Mouse (Mus musculus): ENCODE data around the gene Il3. TPM values are rescaled to one million over a fixed set of nuclear protein-coding genes. Genes with fewer than 3 reads are reported as not detected.

Il3 gene
- polyA plus RNA-seq, 2 experiments, result not detected

- 49% methylated on average over 5 of the region's 5 CpGs for WGBS (ENCODE audit: insufficient replicate concordance)
- no peaks in the 10 kb centered on the region for H3K36me3 ChIP-seq (replicated peaks; ENCODE audit: control insufficient read depth, insufficient read depth, low read depth)
- no peak overlapping the region for H3K27ac ChIP-seq
- no peak for DNase-seq (ENCODE audit: low read depth in 3 of 3, low spot score in 3 of 3)
- H3K9ac ChIP-seq (replicated peaks), result no peak overlapping the region
- H3K9me3 ChIP-seq (ENCODE audit: control insufficient read depth, low read length), result no peaks in the 10 kb centered on the region
- no peak for ATAC-seq (ENCODE audit: insufficient read depth)
- H3K27me3 ChIP-seq (ENCODE audit: control insufficient read depth, insufficient read depth, low read length), result no peaks in the 10 kb centered on the region
- no peak for TF ChIP-seq CTCF (IDR thresholded peaks at IDR 0.05; ENCODE audit: low read depth)
- TF ChIP-seq EP300 (IDR thresholded peaks at IDR 0.05; ENCODE audit: low read depth), result no peak
- peaks cover 2 to 22% of the 10 kb centered on the region in 2 experiments; a peak in 3 of 4 replicates for H3K4me1 ChIP-seq (replicated peaks; ENCODE audit: control insufficient read depth in 2 of 2, insufficient read depth in 2 of 2, low read length in 1 of 2)
- no peak overlapping the region for H3K4me3 ChIP-seq (ENCODE audit: insufficient read depth in 1 of 2, low read depth in 2 of 2, low read length in 2 of 2)
- no peak overlapping the region for H3K4me2 ChIP-seq (ENCODE audit: low read depth)
Measured at GRCm38 (mm10) chr11:54312021-54312420, 44.9 kb upstream of the Il3 start.

GRCm38 (mm10) chr11:54310588-54310987 is 43.5 kb upstream of the Il3 start:
- Histone ChIP-seq H3K27ac (no peak overlapping the region), H3K4me1 (replicated peaks; ENCODE audit: control insufficient read depth in 2 of 2, insufficient read depth in 2 of 2, low read length in 1 of 2) (peaks cover 2 to 22% of the 10 kb centered on the region in 2 experiments; a peak in 3 of 4 replicates), H3K9ac (replicated peaks) (no peak overlapping the region), H3K4me3 (ENCODE audit: insufficient read depth in 1 of 2, low read depth in 2 of 2, low read length in 2 of 2) (no peak overlapping the region), H3K4me2 (ENCODE audit: low read depth) (no peak overlapping the region), H3K9me3 (ENCODE audit: control insufficient read depth, low read length) (no peaks in the 10 kb centered on the region), H3K36me3 (replicated peaks; ENCODE audit: control insufficient read depth, insufficient read depth, low read depth) (no peaks in the 10 kb centered on the region), H3K27me3 (ENCODE audit: control insufficient read depth, insufficient read depth, low read length) (peaks cover 2% of the 10 kb centered on the region; the same call in 1 of the 2 replicates)
- ATAC-seq (ENCODE audit: insufficient read depth) (no peak), DNase-seq (ENCODE audit: low read depth in 3 of 3, low spot score in 3 of 3) (no peak)
- TF ChIP-seq CTCF (IDR thresholded peaks at IDR 0.05; ENCODE audit: low read depth) (no peak), EP300 (IDR thresholded peaks at IDR 0.05; ENCODE audit: low read depth) (no peak)
- WGBS (ENCODE audit: insufficient replicate concordance), result 66% methylated on average over 2 of the region's 2 CpGs

- no peak for DNase-seq (ENCODE audit: low read depth in 3 of 3, low spot score in 3 of 3)
- Histone ChIP-seq H3K27me3 (ENCODE audit: control insufficient read depth, insufficient read depth, low read length) (peaks cover 32% of the 10 kb centered on the region), H3K36me3 (replicated peaks; ENCODE audit: control insufficient read depth, insufficient read depth, low read depth) (no peaks in the 10 kb centered on the region), H3K4me3 (ENCODE audit: insufficient read depth in 1 of 2, low read depth in 2 of 2, low read length in 2 of 2) (no peak overlapping the region), H3K9me3 (ENCODE audit: control insufficient read depth, low read length) (no peaks in the 10 kb centered on the region), H3K4me2 (ENCODE audit: low read depth) (no peak overlapping the region), H3K27ac (no peak overlapping the region), H3K9ac (replicated peaks) (no peak overlapping the region), H3K4me1 (replicated peaks; ENCODE audit: control insufficient read depth in 2 of 2, insufficient read depth in 2 of 2, low read length in 1 of 2) (no peaks in the 10 kb centered on the region)
- ATAC-seq (ENCODE audit: insufficient read depth), result peak; percentile 23; the same call in 1 of the 2 replicates
- 46% methylated on average over 7 of the region's 7 CpGs for WGBS (ENCODE audit: insufficient replicate concordance)
- TF ChIP-seq CTCF (IDR thresholded peaks at IDR 0.05; ENCODE audit: low read depth) (peak; percentile 69), EP300 (IDR thresholded peaks at IDR 0.05; ENCODE audit: low read depth) (no peak)
Measured at GRCm38 (mm10) chr11:54307139-54307816, 40.2 kb upstream of the Il3 start.

- Histone ChIP-seq H3K9me3 (ENCODE audit: control insufficient read depth, low read length) (no peaks in the 10 kb centered on the region), H3K4me3 (ENCODE audit: insufficient read depth in 1 of 2, low read depth in 2 of 2, low read length in 2 of 2) (no peak overlapping the region), H3K36me3 (replicated peaks; ENCODE audit: control insufficient read depth, insufficient read depth, low read depth) (no peaks in the 10 kb centered on the region), H3K27ac (no peak overlapping the region), H3K9ac (replicated peaks) (no peak overlapping the region), H3K27me3 (ENCODE audit: control insufficient read depth, insufficient read depth, low read length) (peaks cover 32% of the 10 kb centered on the region), H3K4me2 (ENCODE audit: low read depth) (no peak overlapping the region), H3K4me1 (replicated peaks; ENCODE audit: control insufficient read depth in 2 of 2, insufficient read depth in 2 of 2, low read length in 1 of 2) (no peaks in the 10 kb centered on the region)
- 59% methylated on average over 3 of the region's 3 CpGs for WGBS (ENCODE audit: insufficient replicate concordance)
- no peak for ATAC-seq (ENCODE audit: insufficient read depth)
- no peak for DNase-seq (ENCODE audit: low read depth in 3 of 3, low spot score in 3 of 3)
- no peak for TF ChIP-seq EP300 (IDR thresholded peaks at IDR 0.05; ENCODE audit: low read depth)
- TF ChIP-seq CTCF (IDR thresholded peaks at IDR 0.05; ENCODE audit: low read depth), result no peak
Measured at GRCm38 (mm10) chr11:54305331-54305730, 38.3 kb upstream of the Il3 start.

- H3K4me2 ChIP-seq (ENCODE audit: low read depth), result peak overlapping the region; percentile 57
- peaks cover 32% of the 10 kb centered on the region for H3K27me3 ChIP-seq (ENCODE audit: control insufficient read depth, insufficient read depth, low read length)
- no peak overlapping the region for H3K9ac ChIP-seq (replicated peaks)
- no peaks in the 10 kb centered on the region for H3K4me1 ChIP-seq (replicated peaks; ENCODE audit: control insufficient read depth in 2 of 2, insufficient read depth in 2 of 2, low read length in 1 of 2)
- no peaks in the 10 kb centered on the region for H3K36me3 ChIP-seq (replicated peaks; ENCODE audit: control insufficient read depth, insufficient read depth, low read depth)
- TF ChIP-seq CTCF (IDR thresholded peaks at IDR 0.05; ENCODE audit: low read depth), result no peak
- no peak for TF ChIP-seq EP300 (IDR thresholded peaks at IDR 0.05; ENCODE audit: low read depth)
- ATAC-seq (ENCODE audit: insufficient read depth) (no peak), DNase-seq (ENCODE audit: low read depth in 3 of 3, low spot score in 3 of 3) (no peak)
- no peak overlapping the region for H3K27ac ChIP-seq
- no peaks in the 10 kb centered on the region for H3K9me3 ChIP-seq (ENCODE audit: control insufficient read depth, low read length)
- 5% methylated on average over 7 of the region's 7 CpGs for WGBS (ENCODE audit: insufficient replicate concordance)
- H3K4me3 ChIP-seq (ENCODE audit: insufficient read depth in 1 of 2, low read depth in 2 of 2, low read length in 2 of 2), result peak overlapping the region in 1 of 2 experiments; percentile 40; a peak in 2 of 4 replicates
Measured at GRCm38 (mm10) chr11:54304471-54304873, 37.4 kb upstream of the Il3 start.

All from liver, embryonic 14.5 days (tissue).